Mouse (Mus musculus) thymus, adult 2 months (tissue): Measurements from ENCODE around the gene Ep300. TPM values are rescaled to one million over a fixed set of nuclear protein-coding genes. Genes with fewer than 3 reads are reported as not detected.
"Not testable (repeated sequence)": the region's sequence is repeated elsewhere in the genome, so short reads cannot be mapped to it uniquely, and the experiment has no call there.

Experiments used
- DNase-seq: peaks from one replicate; pipeline ENCODE4 v3.0.0; 2021
- H3K27ac ChIP-seq: fragments of 200-500 bp; 2 replicates; pipeline ENCODE4 v1.5.1; 2012; ENCODE audit warnings: low read length, control low read depth; ENCODE audit not compliant: control insufficient read depth, insufficient read depth
- H3K27me3 ChIP-seq: fragments of 200-500 bp; 2 replicates; pipeline ENCODE4 v1.6.1; 2012; ENCODE audit warnings: mild to moderate bottlenecking, low read length, moderate library complexity, mixed read lengths; ENCODE audit not compliant: control insufficient read depth, insufficient read depth
- H3K36me3 ChIP-seq: fragments of 200-500 bp; 2 replicates; pipeline ENCODE4 v1.6.1; 2012; ENCODE audit warnings: mild to moderate bottlenecking, low read length, moderate library complexity; ENCODE audit not compliant: control insufficient read depth, insufficient read depth
- H3K4me1 ChIP-seq: fragments of 200-500 bp; replicated peaks from 2 replicates; pipeline ENCODE4 v1.6.1; 2012; ENCODE audit warnings: low read length; ENCODE audit not compliant: control insufficient read depth, insufficient read depth
- H3K4me3 ChIP-seq: fragments of 200-500 bp; 2 replicates; pipeline ENCODE4 v1.5.1; 2012; ENCODE audit warnings: mild to moderate bottlenecking, low read length, control low read depth, moderate library complexity; ENCODE audit not compliant: control insufficient read depth, insufficient read depth
- CTCF ChIP-seq: fragments of 200-500 bp; IDR thresholded peaks from 2 replicates; pipeline ENCODE4 v1.5.1; 2012; ENCODE audit warnings: mild to moderate bottlenecking, control low read depth, low read length, moderate library complexity, borderline replicate concordance; ENCODE audit not compliant: control insufficient read depth, poor library complexity, insufficient read depth; ENCODE audit errors: extremely low read depth
- POLR2A ChIP-seq: fragments of 200-500 bp; IDR thresholded peaks from 2 replicates; pipeline ENCODE4 v1.6.1; 2012; ENCODE audit warnings: mild to moderate bottlenecking, low read length, control low read depth, moderate library complexity; ENCODE audit not compliant: control insufficient read depth, poor library complexity, insufficient read depth; ENCODE audit errors: extremely low read depth
- WGBS: fragments of 180-500 bp; shearing (Covaris S2); methylation state at CpG from one replicate; pipeline ENCODE4 v1.1.7; 2018; 5-methylcytosine and 5-hydroxymethylcytosine counted together
- polyA plus RNA-seq: library from polyadenylated mRNA; depleted of rRNA; stranded (reverse); fragments of >200 nt; gene quantifications from 2 replicates; pipeline ENCODE4 v1.2.3, GENCODE M21; 2012; rRNA removed

The Ep300 gene
- polyA plus RNA-seq, 1 experiment: 60.6 TPM

DNA sequence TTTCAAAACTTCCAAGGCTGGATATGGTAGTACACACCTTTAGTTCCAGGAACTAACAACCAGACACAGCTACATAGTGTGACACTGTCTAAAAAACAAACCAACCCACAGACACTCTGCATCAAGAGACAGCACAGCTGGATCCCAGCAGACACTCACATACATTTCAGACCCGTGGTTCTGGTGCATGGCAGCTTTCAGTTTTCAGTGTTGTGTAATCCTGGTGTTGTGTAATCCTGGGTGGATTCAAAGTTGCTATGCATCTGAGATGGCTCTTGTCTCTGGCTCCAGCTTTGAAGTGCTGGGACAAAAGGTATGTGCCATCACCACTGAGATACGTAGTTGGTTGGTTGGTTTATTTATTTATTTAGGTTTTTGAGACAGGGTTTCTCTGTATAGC lies 113.4 kb downstream of the Ep300 start:
- 75% methylated on average over 2 of the region's 2 CpGs for WGBS
- TF ChIP-seq POLR2A: no peak
- no peak for TF ChIP-seq CTCF
- Histone ChIP-seq H3K4me3 (no peak overlapping the region), H3K27me3 (peaks cover 3% of the 10 kb centered on the region; the same call in 1 of the 2 replicates), H3K27ac (no peak overlapping the region), H3K36me3 (no peaks in the 10 kb centered on the region), H3K4me1 (peaks cover 9% of the 10 kb centered on the region; the same call in 1 of the 2 replicates)
- DNase-seq: no peak

DNA sequence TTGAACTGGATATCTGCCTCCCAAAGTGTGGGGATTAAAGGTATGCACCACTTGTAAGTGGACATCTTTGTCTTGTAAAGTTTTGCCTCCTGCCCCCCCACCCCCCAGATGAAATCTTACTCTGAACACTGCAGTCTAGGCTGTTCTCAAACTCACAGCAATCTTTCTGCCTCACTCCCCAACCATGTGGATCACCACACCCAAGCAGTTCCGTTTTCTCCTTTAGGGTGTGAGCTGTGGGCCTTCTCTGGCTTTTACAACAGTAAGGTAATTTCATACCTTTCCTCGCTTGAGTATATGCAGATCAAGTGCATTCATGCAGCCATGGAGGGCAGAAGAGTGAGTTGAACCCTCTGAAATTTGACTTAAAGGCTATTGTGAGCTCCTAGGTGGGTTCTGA lies 115.0 kb downstream of the Ep300 start:
- H3K27ac ChIP-seq: no peak overlapping the region
- TF ChIP-seq CTCF (no peak), POLR2A (no peak)
- WGBS: 88% methylated on average over 2 of the region's 2 CpGs
- peaks cover 15% of the 10 kb centered on the region for H3K36me3 ChIP-seq
- H3K27me3 ChIP-seq: no peaks in the 10 kb centered on the region; the same call in 1 of the 2 replicates
- no peaks in the 10 kb centered on the region for H3K4me1 ChIP-seq
- DNase-seq: no peak
- H3K4me3 ChIP-seq: no peak overlapping the region

DNA sequence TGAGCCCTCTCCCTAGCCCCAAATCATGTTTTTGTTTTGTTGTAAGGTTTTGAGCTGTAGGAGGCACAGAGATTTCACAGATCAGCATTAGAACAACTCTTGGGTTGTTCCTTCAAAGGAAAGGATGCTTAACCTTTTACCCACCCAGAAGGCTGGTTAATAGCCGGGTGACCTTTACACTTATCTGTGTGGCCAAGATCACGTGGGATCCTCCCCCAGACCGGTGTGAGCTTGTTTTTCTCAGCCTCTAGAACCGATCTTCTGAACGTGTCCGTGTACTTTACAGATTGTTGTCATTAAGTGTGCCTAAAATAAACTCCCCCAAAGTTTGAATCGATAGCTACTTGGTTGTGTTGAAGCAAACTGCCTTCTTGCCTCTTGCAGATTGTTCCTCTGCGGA lies 115.5 kb downstream of the Ep300 start:
- H3K27ac ChIP-seq: peak overlapping the region; percentile 18; the same call in 1 of the 2 replicates
- H3K27me3 ChIP-seq: no peaks in the 10 kb centered on the region; the same call in 1 of the 2 replicates
- DNase-seq: no peak
- WGBS: 89% methylated on average over 8 of the region's 8 CpGs
- no peak overlapping the region for H3K4me3 ChIP-seq
- peaks cover 20% of the 10 kb centered on the region for H3K36me3 ChIP-seq
- TF ChIP-seq POLR2A (no peak), CTCF (no peak)
- no peaks in the 10 kb centered on the region for H3K4me1 ChIP-seq

DNA sequence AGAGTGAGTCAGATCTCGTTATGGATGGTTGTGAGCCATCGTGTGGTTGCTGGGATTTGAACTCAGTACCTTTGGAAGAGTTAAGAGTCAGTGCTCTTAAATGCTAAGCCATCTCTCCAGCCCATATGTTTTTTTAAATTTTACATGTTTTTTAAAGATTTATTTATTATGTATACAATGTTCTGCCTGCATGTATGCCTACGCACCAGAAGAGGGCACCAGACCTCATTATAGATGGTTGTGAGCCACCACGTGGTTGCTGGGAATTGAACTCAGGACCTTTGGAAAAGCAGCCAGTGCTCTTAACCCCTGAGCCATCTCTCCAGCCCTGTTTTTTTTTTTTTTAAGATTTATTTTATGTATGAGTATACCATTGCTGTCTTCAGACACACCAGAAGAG lies 116.2 kb downstream of the Ep300 start:
- WGBS: 81% methylated on average over 4 of the region's 4 CpGs
- not testable (repeated sequence) for DNase-seq, H3K27me3 ChIP-seq, H3K4me3 ChIP-seq, H3K27ac ChIP-seq, H3K4me1 ChIP-seq
- H3K36me3 ChIP-seq: peaks cover 27% of the 10 kb centered on the region

Other genes starting within 250 kb of the Ep300 start
- 31.0 and 34.6 TPM in 2 replicates for gene Slc25a17, start 224.5 kb upstream of the Ep300 start, polyA plus RNA-seq
- 20.5 and 22.4 TPM in 2 replicates for gene St13, start 185.3 kb upstream of the Ep300 start, polyA plus RNA-seq
- 15.9 and 18.0 TPM in 2 replicates for gene Xpnpep3, start 185.2 kb upstream of the Ep300 start, polyA plus RNA-seq
- gene Dnajb7, start 177.1 kb upstream of the Ep300 start, polyA plus RNA-seq: not detected in 2 replicates
- gene Rbx1, start 119.1 kb upstream of the Ep300 start, polyA plus RNA-seq: 85.2 and 104 TPM in 2 replicates
- gene L3mbtl2, start 78.5 kb downstream of the Ep300 start, polyA plus RNA-seq: 35.4 and 35.6 TPM in 2 replicates
- gene Chadl, start 111.9 kb downstream of the Ep300 start, polyA plus RNA-seq: 1.7 TPM in 2 replicates
- 42.3 and 49.5 TPM in 2 replicates for gene Zc3h7b, start 159.7 kb downstream of the Ep300 start, polyA plus RNA-seq
- 73.9 and 82.0 TPM in 2 replicates for gene Rangap1, start 160.2 kb downstream of the Ep300 start, polyA plus RNA-seq
- gene Tef, start 217.1 kb downstream of the Ep300 start, polyA plus RNA-seq: 29.3 and 34.6 TPM in 2 replicates